ENCODE assay signal across 8 mouse cellular contexts in genomic region chr17:88405076-88405475, GRCm38 (mm10). TPM values are rescaled to one million over a fixed set of nuclear protein-coding genes. Genes with fewer than 3 reads are reported as not detected.
A peak's percentile ranks its signal among the peaks of the same experiment; 100 is the strongest.
DNase-seq lines count a peak whose midpoint lies in the region; ATAC-seq lines count a peak whose summit lies in the region.

No protein-coding gene starts in this region.

- no peak overlapping the region; the same call in 1 of the 2 replicates for H3K27ac ChIP-seq in forebrain, embryonic 14.5 days (ENCODE audit: low read depth, low read length)
- H3K27ac ChIP-seq in liver, embryonic 16.5 days (ENCODE audit: low read length), result no peak overlapping the region

- H3K4me3 ChIP-seq in forebrain, embryonic 14.5 days (ENCODE audit: low read depth, low read length), result no peak overlapping the region
- no peak overlapping the region for H3K4me3 ChIP-seq in liver, embryonic 16.5 days (ENCODE audit: low read depth, low read length)

- DNase-seq in thymus, postnatal 0 days (ENCODE audit: low spot score), result peak; percentile 35
- no peak for DNase-seq in thymus, adult 18-20 months
- no peak for DNase-seq in forebrain, embryonic 14.5 days (ENCODE audit: low spot score)
- peak; percentile 28 for DNase-seq in thymus, postnatal 4 days
- no peak for DNase-seq in cerebellum, adult 11 months
- DNase-seq in frontal cortex, postnatal 10 days (ENCODE audit: low spot score in 2 of 2), result no peak
- no peak for DNase-seq in frontal cortex, adult 2 months (ENCODE audit: extremely low spot score in 1 of 2, low spot score in 1 of 2)

- peaks cover 22% of the 10 kb centered on the region for H3K4me1 ChIP-seq in forebrain, embryonic 14.5 days (ENCODE audit: control insufficient read depth, insufficient read depth, low read length)
- H3K4me1 ChIP-seq in liver, embryonic 16.5 days (ENCODE audit: control insufficient read depth, low read depth, low read length), result peaks cover 3% of the 10 kb centered on the region; the same call in 1 of the 2 replicates

- peak overlapping the region; percentile 42 for H3K4me2 ChIP-seq in forebrain, embryonic 14.5 days (ENCODE audit: low read length)
- peak overlapping the region; percentile 28; the same call in 1 of the 2 replicates for H3K4me2 ChIP-seq in liver, embryonic 16.5 days (ENCODE audit: low read depth, low read length)

- no peaks in the 10 kb centered on the region for H3K36me3 ChIP-seq in forebrain, embryonic 14.5 days (ENCODE audit: control insufficient read depth, insufficient read depth, low read length)
- no peaks in the 10 kb centered on the region for H3K36me3 ChIP-seq in liver, embryonic 16.5 days (ENCODE audit: control insufficient read depth, insufficient read depth)

- peak; percentile 6; the same call in 1 of the 2 replicates for ATAC-seq in forebrain, embryonic 14.5 days
- no peak for ATAC-seq in liver, embryonic 16.5 days (ENCODE audit: low read depth)

- no peak overlapping the region for H3K9ac ChIP-seq in forebrain, embryonic 14.5 days (ENCODE audit: low read length)
- H3K9ac ChIP-seq in liver, embryonic 16.5 days (ENCODE audit: low read depth, low read length), result no peak overlapping the region

- 20% methylated on average over 19 of the region's 19 CpGs for WGBS in forebrain, embryonic 14.5 days
- 25% methylated on average over 19 of the region's 19 CpGs for WGBS in liver, embryonic 16.5 days (ENCODE audit: insufficient replicate concordance)

- no peaks in the 10 kb centered on the region for H3K9me3 ChIP-seq in forebrain, embryonic 14.5 days (replicated peaks; ENCODE audit: control insufficient read depth, low read length)
- no peaks in the 10 kb centered on the region for H3K9me3 ChIP-seq in liver, embryonic 16.5 days (replicated peaks; ENCODE audit: control insufficient read depth, low read length)

- H3K27me3 ChIP-seq in forebrain, embryonic 14.5 days (replicated peaks; ENCODE audit: control insufficient read depth, insufficient read depth, low read length), result peaks cover 9% of the 10 kb centered on the region
- peaks cover 10% of the 10 kb centered on the region for H3K27me3 ChIP-seq in liver, embryonic 16.5 days (ENCODE audit: control insufficient read depth, insufficient read depth, low read depth, low read length)

RNA-seq across cellular contexts. Expression of gene Foxn2, which starts 35.4 kb away (rescaled TPM):
- 16.1 and 19.4 TPM in 2 replicates for polyA plus RNA-seq in thymus, postnatal 0 days (2015; fragmentation: Nextera tagmentation; extraction: Ambion mirVana)
- 7.0 and 7.4 TPM in 2 replicates for polyA plus RNA-seq in forebrain, embryonic 14.5 days (2014; fragmentation: Nextera tagmentation; extraction: Ambion mirVana)
- polyA plus RNA-seq in liver, embryonic 16.5 days (2015; fragmentation: Nextera tagmentation; extraction: Ambion mirVana), result 11.0 and 11.8 TPM in 2 replicates
- 7.9 and 9.2 TPM in 2 replicates for polyA plus RNA-seq in frontal cortex, adult 2 months (2012; rRNA removed)

Comparison
In these comparisons a context has a peak if more than half of its experiments do, and no peak if none do; other contexts are left out.
1. DNase-seq: peak in thymus, postnatal 0 days (single experiment) and thymus, postnatal 4 days (single experiment); none in thymus, adult 18-20 months (0 of 2), forebrain, embryonic 14.5 days (single experiment), cerebellum, adult 11 months (single experiment), frontal cortex, postnatal 10 days (0 of 2) and frontal cortex, adult 2 months (0 of 2).